Mouse (Mus musculus) embryonic facial prominence, embryonic 10.5 days (tissue): ENCODE results near the gene Lrp4. TPM values are rescaled to one million over a fixed set of nuclear protein-coding genes. Genes with fewer than 3 reads are reported as not detected.
"Not testable (repeated sequence)": the region's sequence is repeated elsewhere in the genome, so short reads cannot be mapped to it uniquely, and the experiment has no call there.

Source experiments
- DNase-seq: peaks from one replicate; pipeline ENCODE4 v3.0.0-alpha.2; 2017; ENCODE audit warnings: low spot score
- H3K27ac ChIP-seq: fragments of 300-500 bp; sonication (generic); replicated peaks from 2 replicates; pipeline ENCODE4 v1.5.1; 2016; ENCODE audit warnings: mild to moderate bottlenecking
- H3K27me3 ChIP-seq: fragments of 300-500 bp; sonication (generic); replicated peaks from 2 replicates; pipeline ENCODE4 v1.6.1; 2016; ENCODE audit warnings: low read depth, mild to moderate bottlenecking; ENCODE audit not compliant: poor library complexity, severe bottlenecking
- H3K36me3 ChIP-seq: fragments of 300-500 bp; sonication (generic); replicated peaks from 2 replicates; pipeline ENCODE4 v1.6.1; 2016; ENCODE audit warnings: mild to moderate bottlenecking, moderate library complexity
- H3K4me1 ChIP-seq: fragments of 300-500 bp; sonication (generic); 2 replicates; pipeline ENCODE4 v1.6.1; 2016
- H3K4me3 ChIP-seq: fragments of 300-500 bp; sonication (generic); 2 replicates; pipeline ENCODE4 v1.5.1; 2016; ENCODE audit warnings: mild to moderate bottlenecking, moderate library complexity
- H3K9me3 ChIP-seq: fragments of 300-500 bp; sonication (generic); 2 replicates; pipeline ENCODE4 v1.6.1; 2016; ENCODE audit warnings: mild to moderate bottlenecking
- WGBS: fragments of 180-500 bp; shearing (Covaris S2); methylation state at CpG from one replicate; pipeline ENCODE4 v1.1.7; 2016; 5-methylcytosine and 5-hydroxymethylcytosine counted together
- polyA plus RNA-seq: library from polyadenylated mRNA; unstranded; fragments of >200 nt; fragmentation: Nextera tagmentation; extraction: Ambion mirVana; gene quantifications from 2 replicates; pipeline ENCODE4 v1.2.1, GENCODE M21; 2016

Lrp4 gene
- polyA plus RNA-seq, 1 experiment from 2014 or later = 8.4 TPM

- peaks cover 64% of the 10 kb centered on the region for H3K36me3 ChIP-seq
- DNase-seq = peak; percentile 38
- H3K4me3 ChIP-seq = no peak overlapping the region
- peak overlapping the region; percentile 62 for H3K27ac ChIP-seq
- no peaks in the 10 kb centered on the region for H3K9me3 ChIP-seq
- 22% methylated on average over 7 of the region's 7 CpGs for WGBS
- H3K27me3 ChIP-seq = no peaks in the 10 kb centered on the region
- H3K4me1 ChIP-seq = peaks cover 48% of the 10 kb centered on the region
Measured at GRCm38 (mm10) chr2:91470055-91470647, 12.8 kb downstream of the Lrp4 start.

- 55% methylated on average over 12 of the region's 12 CpGs for WGBS
- DNase-seq = peak; percentile 54
- Histone ChIP-seq H3K27me3 (no peaks in the 10 kb centered on the region), H3K4me1 (peaks cover 41% of the 10 kb centered on the region), H3K27ac (0 out of 2 replicates have a peak overlapping the region, but pooled peaks have one; percentile 19), H3K9me3 (no peaks in the 10 kb centered on the region), H3K36me3 (peaks cover 94% of the 10 kb centered on the region), H3K4me3 (0 out of 2 replicates have a peak overlapping the region, but pooled peaks have one; percentile 4)
Measured at GRCm38 (mm10) chr2:91474358-91474757, 17.0 kb downstream of the Lrp4 start.

GRCm38 (mm10) chr2:91475791-91476190, 18.5 kb downstream of the Lrp4 start:
- H3K27ac ChIP-seq = peak overlapping the region; percentile 42; the same call in 1 of the 2 replicates
- H3K9me3 ChIP-seq = no peaks in the 10 kb centered on the region
- peaks cover 27% of the 10 kb centered on the region for H3K4me1 ChIP-seq
- WGBS = 76% methylated on average over 7 of the region's 7 CpGs
- peaks cover 97% of the 10 kb centered on the region for H3K36me3 ChIP-seq
- no peak overlapping the region; the same call in 1 of the 2 replicates for H3K4me3 ChIP-seq
- no peak for DNase-seq
- H3K27me3 ChIP-seq = no peaks in the 10 kb centered on the region

DNA sequence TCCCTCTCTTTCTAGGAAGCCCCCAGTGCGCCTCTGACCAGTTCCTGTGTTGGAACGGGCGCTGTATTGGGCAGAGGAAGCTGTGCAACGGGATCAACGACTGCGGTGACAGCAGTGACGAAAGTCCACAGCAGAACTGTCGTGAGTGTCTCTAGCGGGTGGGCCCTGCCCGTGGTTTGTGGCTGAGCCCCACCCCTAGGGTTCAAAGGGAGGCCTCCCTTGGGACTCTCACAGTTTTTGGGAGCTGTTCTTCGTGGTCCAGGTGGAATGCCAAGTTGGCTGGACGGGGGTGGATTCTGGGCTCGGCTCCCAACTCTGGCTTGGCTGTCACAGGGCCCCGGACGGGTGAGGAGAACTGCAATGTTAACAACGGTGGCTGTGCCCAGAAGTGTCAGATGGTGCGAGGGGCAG, 18.9 kb downstream of the Lrp4 start:
- Histone ChIP-seq H3K36me3 (peaks cover 95% of the 10 kb centered on the region), H3K4me1 (peaks cover 24% of the 10 kb centered on the region), H3K27ac (peak overlapping the region; percentile 42; the same call in 1 of the 2 replicates), H3K9me3 (no peaks in the 10 kb centered on the region), H3K4me3 (no peak overlapping the region; the same call in 1 of the 2 replicates), H3K27me3 (no peaks in the 10 kb centered on the region)
- DNase-seq = no peak
- 82% methylated on average over 17 of the region's 17 CpGs for WGBS

DNA sequence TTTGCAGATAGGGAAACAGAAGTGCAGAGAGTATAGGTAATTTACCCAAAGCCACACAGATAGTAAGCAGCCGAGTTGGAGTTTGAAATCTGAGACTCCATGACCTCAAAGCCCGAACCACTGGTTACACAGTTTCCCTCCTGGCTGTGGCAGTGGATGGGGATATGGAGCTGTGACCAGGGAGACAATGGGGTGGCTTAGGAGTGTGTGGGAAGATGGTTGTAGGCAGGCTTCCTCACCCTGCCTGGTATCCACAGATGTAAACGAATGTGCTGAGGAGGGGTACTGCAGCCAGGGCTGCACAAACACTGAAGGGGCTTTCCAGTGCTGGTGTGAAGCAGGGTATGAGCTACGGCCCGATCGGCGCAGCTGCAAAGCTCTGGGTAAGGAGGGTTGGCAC, 19.5 kb downstream of the Lrp4 start:
- 81% methylated on average over 7 of the region's 7 CpGs for WGBS
- H3K27ac ChIP-seq = no peak overlapping the region

GRCm38 (mm10) chr2:91480399-91480801, 23.1 kb downstream of the Lrp4 start:
- Histone ChIP-seq H3K27me3 (no peaks in the 10 kb centered on the region), H3K9me3 (no peaks in the 10 kb centered on the region), H3K4me3 (no peak overlapping the region), H3K27ac (no peak overlapping the region), H3K4me1 (peaks cover 9% of the 10 kb centered on the region), H3K36me3 (peaks cover 95% of the 10 kb centered on the region)
- no peak for DNase-seq
- 94% methylated on average over 9 of the region's 9 CpGs for WGBS

More for the DNA sequence above, 19.5 kb downstream of the Lrp4 start:
- Histone ChIP-seq H3K9me3 (no peaks in the 10 kb centered on the region), H3K4me3 (no peak overlapping the region), H3K27me3 (no peaks in the 10 kb centered on the region), H3K36me3 (peaks cover 97% of the 10 kb centered on the region), H3K4me1 (peaks cover 24% of the 10 kb centered on the region)
- no peak for DNase-seq

GRCm38 (mm10) chr2:91480805-91481514, 23.6 kb downstream of the Lrp4 start:
- peaks cover 95% of the 10 kb centered on the region for H3K36me3 ChIP-seq
- peak; percentile 49 for DNase-seq

DNA sequence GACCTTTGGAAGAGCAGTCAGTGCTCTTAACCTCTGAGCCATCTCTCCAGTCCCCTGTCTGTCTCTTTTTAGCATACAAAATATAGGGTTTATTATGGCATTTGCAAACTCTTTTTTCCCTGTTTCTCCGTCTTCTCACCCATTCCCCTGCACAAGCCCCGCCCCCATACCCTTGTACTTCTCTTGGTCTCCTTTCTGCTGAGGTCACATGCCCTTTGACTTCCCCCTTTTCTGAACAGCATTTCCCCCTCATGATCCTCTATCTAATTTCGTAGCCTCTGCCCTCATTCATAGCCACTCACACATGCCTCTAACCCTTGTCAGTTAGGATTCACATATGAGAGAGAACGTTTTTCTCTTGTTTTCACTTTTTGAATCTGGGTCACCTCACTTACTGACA, 27.4 kb downstream of the Lrp4 start:
- H3K27me3 ChIP-seq = no peaks in the 10 kb centered on the region
- WGBS = 83% methylated on average over 4 of the region's 4 CpGs
- H3K9me3 ChIP-seq = no peaks in the 10 kb centered on the region
- peaks cover 92% of the 10 kb centered on the region for H3K36me3 ChIP-seq
- no peak for DNase-seq
- no peak overlapping the region for H3K4me3 ChIP-seq
- H3K27ac ChIP-seq = no peak overlapping the region
- H3K4me1 ChIP-seq = no peaks in the 10 kb centered on the region

More at GRCm38 (mm10) chr2:91480805-91481514, 23.6 kb downstream of the Lrp4 start:
- H3K9me3 ChIP-seq = no peaks in the 10 kb centered on the region
- WGBS = 73% methylated on average over 6 of the region's 6 CpGs
- no peak overlapping the region for H3K4me3 ChIP-seq
- peaks cover 6% of the 10 kb centered on the region for H3K4me1 ChIP-seq
- no peaks in the 10 kb centered on the region for H3K27me3 ChIP-seq
- no peak overlapping the region for H3K27ac ChIP-seq

GRCm38 (mm10) chr2:91485256-91485655, 27.9 kb downstream of the Lrp4 start:
- H3K27me3 ChIP-seq = no peaks in the 10 kb centered on the region
- H3K4me1 ChIP-seq = no peaks in the 10 kb centered on the region
- DNase-seq = no peak
- no peak overlapping the region for H3K4me3 ChIP-seq
- H3K9me3 ChIP-seq = no peaks in the 10 kb centered on the region
- peaks cover 92% of the 10 kb centered on the region for H3K36me3 ChIP-seq
- WGBS = 87% methylated on average over 6 of the region's 6 CpGs
- H3K27ac ChIP-seq = no peak overlapping the region

GRCm38 (mm10) chr2:91487295-91487694, 30.0 kb downstream of the Lrp4 start:
- not testable (repeated sequence) for H3K27ac ChIP-seq, H3K4me1 ChIP-seq, DNase-seq, H3K27me3 ChIP-seq, H3K4me3 ChIP-seq, H3K9me3 ChIP-seq
- H3K36me3 ChIP-seq = peaks cover 95% of the 10 kb centered on the region
- WGBS = 73% methylated on average over 3 of the region's 3 CpGs

DNA sequence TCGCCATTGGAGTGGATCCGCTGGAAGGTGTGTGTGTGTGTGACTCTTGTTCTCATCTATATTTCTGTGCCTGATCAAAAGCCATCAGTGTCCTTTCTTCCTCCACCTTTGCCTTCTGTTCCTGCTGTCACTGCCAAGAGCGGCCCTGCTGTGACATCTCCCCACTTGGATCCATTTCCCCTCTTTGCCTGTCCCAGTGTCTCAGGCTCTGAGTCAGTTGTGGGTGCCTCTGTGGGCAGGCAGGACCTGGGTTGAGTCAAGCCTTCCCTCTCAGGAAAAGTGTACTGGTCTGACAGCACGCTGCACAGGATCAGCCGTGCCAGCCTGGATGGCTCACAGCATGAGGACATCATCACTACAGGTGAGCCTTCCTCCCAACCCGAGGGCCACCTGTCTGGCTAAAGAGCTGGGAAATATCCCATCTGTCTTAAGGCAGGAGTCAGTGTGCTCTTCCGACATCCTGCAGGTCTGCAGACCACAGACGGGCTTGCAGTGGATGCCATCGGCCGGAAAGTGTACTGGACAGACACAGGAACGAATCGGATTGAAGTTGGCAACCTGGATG, 34.8 kb downstream of the Lrp4 start:
- Histone ChIP-seq H3K27ac (no peak overlapping the region), H3K9me3 (no peaks in the 10 kb centered on the region), H3K4me1 (no peaks in the 10 kb centered on the region), H3K4me3 (no peak overlapping the region), H3K27me3 (no peaks in the 10 kb centered on the region), H3K36me3 (peaks cover 96% of the 10 kb centered on the region)
- no peak for DNase-seq
- 93% methylated on average over 12 of the region's 12 CpGs for WGBS

DNA sequence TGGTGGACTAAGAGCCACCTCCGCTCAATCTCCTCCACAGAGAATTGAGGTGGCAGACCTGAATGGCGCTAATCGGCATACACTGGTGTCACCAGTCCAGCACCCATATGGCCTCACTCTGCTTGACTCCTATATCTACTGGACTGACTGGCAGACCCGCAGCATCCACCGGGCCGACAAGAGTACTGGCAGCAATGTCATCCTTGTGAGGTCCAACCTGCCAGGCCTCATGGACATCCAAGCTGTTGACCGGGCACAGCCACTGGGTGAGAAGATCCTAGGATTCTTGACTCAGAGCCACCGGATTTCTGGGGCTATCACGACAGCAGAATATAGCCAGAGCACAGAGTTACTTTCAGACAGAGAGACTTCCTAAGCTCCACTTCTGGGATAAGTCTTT, 36.7 kb downstream of the Lrp4 start:
- no peaks in the 10 kb centered on the region for H3K4me1 ChIP-seq
- H3K27me3 ChIP-seq = no peaks in the 10 kb centered on the region
- no peak overlapping the region for H3K27ac ChIP-seq
- DNase-seq = no peak
- H3K36me3 ChIP-seq = peaks cover 99% of the 10 kb centered on the region
- H3K4me3 ChIP-seq = no peak overlapping the region
- H3K9me3 ChIP-seq = no peaks in the 10 kb centered on the region
- 92% methylated on average over 9 of the region's 9 CpGs for WGBS
